Mouse (Mus musculus): ENCODE data around the gene Ttll11.

GRCm38 (mm10) chr2:35737467-35738027 lies 242.2 kb downstream of the Ttll11 start:
- TF ChIP-seq TAL1 (IDR thresholded peaks at IDR 0.05; ENCODE audit: low read length), result no peak
- no peak for TF ChIP-seq GATA1 (IDR thresholded peaks at IDR 0.05; ENCODE audit: low read length)
